Mouse (Mus musculus) gastrocnemius, postnatal 10 days (tissue): Measurements from ENCODE around the gene Cnpy2. TPM values are rescaled to one million over a fixed set of nuclear protein-coding genes. Genes with fewer than 3 reads are reported as not detected.
A peak's percentile ranks its signal among the peaks of the same experiment; 100 is the strongest.

Source experiments
- DNase-seq: peaks from one replicate; pipeline ENCODE4 v3.0.0; 2021; ENCODE audit warnings: mixed read lengths
- total RNA-seq, 2 experiments: library from RNA; stranded (reverse); gene quantifications; 2 replicates each; pipeline ENCODE4 v1.2.3; 2021

Gene Cnpy2
- total RNA-seq, 2 experiments from 2014 or later: 62.5 to 71.7 TPM

- peak; percentile 89 for DNase-seq
Observed at GRCm38 (mm10) chr10:128368402-128369217, 46.4 kb downstream of the Cnpy2 start, which contains the start of gene Coq10a. Gene Coq10a (minus strand): TSS chr10:128368997.

DNA sequence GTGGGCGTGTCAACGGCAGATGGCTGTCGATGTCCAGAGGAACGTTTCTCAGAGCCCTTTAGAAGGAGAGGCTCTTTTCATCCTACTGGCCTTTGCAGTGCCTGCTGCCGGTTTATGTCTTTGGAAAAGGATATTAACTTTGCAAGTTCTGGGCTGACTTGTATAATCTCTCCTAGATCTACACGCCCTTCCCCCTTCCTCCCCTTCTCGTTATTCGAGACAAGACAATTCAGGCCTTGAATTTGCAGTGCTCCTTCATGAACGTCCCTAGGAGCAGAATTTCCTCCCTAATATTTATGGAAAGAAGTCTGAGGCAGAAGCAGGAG, 46.9 kb downstream of the Cnpy2 start:
- no peak for DNase-seq

GRCm38 (mm10) chr10:128369599-128369998, 47.3 kb downstream of the Cnpy2 start:
- no peak for DNase-seq

DNA sequence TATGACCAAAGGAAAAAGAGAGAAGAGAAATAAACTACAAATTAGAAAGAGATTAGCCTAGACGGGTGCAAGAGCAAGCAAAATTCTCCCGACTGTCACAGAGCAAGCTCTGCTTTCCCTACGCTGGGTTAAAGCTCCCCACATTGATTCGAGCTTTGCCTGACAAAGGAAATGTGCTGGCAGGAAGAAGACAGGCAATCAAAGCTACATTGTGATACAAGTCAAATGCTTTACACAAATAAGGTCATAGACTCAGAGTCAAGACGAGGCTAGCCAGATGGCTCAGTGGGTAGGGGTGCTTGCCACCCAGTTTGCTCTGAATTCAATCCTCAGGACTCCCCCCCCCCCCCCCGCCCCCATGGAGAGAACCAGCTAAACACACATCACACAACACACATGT, 47.8 kb downstream of the Cnpy2 start:
- no peak for DNase-seq

- DNase-seq: no peak
Observed at GRCm38 (mm10) chr10:128370601-128371000, 48.3 kb downstream of the Cnpy2 start.

DNA sequence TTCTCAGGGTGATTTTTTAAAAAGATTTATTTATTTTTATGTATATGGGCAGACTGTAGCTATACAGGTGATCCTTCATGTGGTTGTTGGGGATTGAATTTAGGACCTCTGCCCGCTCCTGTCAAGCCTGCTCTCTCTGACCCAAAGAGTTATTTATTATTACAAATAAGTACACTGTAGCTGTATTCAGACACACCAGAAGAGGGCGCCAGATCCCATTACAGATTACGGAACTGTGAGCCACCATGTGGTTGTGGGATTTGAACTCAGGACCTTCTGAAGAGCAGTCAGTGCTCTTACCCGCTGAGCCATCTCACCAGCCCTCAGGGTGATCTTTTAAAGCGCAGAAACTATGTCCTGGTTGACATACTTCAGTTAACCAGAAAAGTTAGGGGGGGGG, 49.9 kb downstream of the Cnpy2 start:
- DNase-seq: no peak

DNA sequence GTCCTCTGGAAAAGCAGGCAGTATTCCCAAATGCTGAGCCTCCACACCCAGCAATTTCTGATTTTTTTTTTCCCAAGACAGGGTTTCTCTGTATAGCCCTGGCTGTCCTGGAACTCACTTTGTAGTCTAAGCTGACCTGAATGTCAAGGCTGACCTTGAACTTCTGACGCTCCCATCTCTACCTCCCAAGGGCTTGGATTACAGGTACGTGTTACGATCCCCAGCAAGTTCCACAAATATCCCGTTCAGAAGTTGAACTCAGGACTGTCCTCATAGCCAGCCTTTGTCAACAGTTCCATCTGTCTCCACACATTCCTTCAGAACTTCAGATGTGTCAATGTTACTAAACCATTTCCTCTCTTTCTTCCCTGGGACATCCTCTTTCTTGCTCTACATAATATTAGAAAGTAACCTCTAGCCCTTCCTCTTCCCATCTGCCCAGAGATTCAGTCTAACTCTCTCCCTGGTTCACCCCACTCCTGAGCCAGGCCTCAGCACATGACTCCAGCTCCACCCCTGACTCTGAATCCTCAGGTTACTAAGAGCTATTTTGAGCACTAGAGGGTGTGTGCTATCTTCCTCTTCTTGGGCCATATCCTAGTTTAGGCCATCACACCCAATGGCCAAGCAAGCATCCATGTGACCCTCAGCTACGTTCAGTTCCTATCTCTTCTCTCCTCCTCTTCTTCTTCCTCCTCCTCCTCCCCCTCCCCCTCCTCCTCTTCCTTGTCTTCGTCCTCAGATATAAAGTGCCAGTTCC, 50.9 kb downstream of the Cnpy2 start:
- no peak for DNase-seq

DNA sequence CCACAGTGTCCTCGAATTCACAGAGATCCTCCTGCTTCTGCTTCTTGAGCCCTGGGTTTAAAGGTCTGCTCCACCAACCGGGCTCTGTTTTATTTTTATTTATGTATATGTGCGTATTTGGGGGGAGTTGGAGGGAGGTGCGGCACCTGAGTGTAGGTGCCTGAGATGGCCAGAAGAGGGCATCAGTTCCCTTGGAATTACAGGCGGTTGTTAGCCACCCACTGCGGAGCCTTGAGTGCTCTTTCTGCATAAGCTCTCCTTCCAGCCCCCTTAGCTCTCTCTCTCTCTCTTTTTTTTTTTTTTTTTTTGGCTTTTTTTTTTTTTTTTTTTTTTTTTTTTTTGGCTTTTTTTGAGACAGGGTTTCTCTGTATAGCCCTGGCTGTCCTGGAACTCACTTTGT, 52.1 kb downstream of the Cnpy2 start:
- no peak for DNase-seq

DNA sequence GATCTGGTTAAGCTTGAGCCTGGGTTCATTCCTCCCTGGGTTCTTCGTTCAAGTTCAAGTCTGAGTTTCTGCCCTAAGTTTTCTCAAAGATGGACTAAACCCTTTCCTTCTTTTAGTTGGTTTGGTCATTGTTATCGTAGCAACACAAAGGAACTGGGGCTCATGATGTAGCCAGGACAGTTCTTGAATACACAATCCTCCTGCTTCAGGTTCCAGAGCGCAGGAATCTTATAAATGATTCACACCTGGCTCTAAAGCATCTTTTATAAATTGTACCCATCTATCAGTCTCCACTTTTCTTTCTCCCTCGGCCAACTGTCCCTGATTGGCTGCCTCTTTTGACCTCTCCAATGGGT, 53.8 kb downstream of the Cnpy2 start:
- no peak for DNase-seq

GRCm38 (mm10) chr10:128376455-128377211, 54.4 kb downstream of the Cnpy2 start, which contains the start of gene Ankrd52:
Gene Ankrd52 (plus strand): TSS chr10:128377115.
- peak; percentile 95 for DNase-seq

Other genes with a start within 250 kb of the Cnpy2 start
- 1,000 to 10,000 TPM; 3,585 to 4,036 TPM for gene Atp5b, start 239.2 kb upstream of the Cnpy2 start, total RNA-seq
- 10 to 100 TPM; 16.1 to 22.7 TPM for gene Baz2a, start 230.9 kb upstream of the Cnpy2 start, total RNA-seq
- gene Rbms2, start 142.2 kb upstream of the Cnpy2 start, total RNA-seq: 10 to 100 TPM; 64.2 to 65.3 TPM
- gene Gls2, start 128.0 kb upstream of the Cnpy2 start, total RNA-seq: 1 to 10 TPM; 1.1 to 1.4 TPM
- 10 to 100 TPM; 36.9 to 37.7 TPM for gene Spryd4, start 110.7 kb upstream of the Cnpy2 start, total RNA-seq
- not detected for gene Mip, start 96.6 kb upstream of the Cnpy2 start, total RNA-seq
- 1 to 10 TPM; 7.5 to 8.8 TPM for gene Timeless, start 90.4 kb upstream of the Cnpy2 start, total RNA-seq
- under 1 TPM; 0.14 to 0.20 TPM for gene Apon, start 68.4 kb upstream of the Cnpy2 start, total RNA-seq
- gene Apof, start 53.8 kb upstream of the Cnpy2 start, total RNA-seq: under 1 TPM in 1 of 2 experiments, not detected in 1; 0.20 TPM
- 1 to 10 TPM; 5.9 to 7.6 TPM for gene Stat2, start 51.9 kb upstream of the Cnpy2 start, total RNA-seq
- not detected for gene Il23a, start 23.7 kb upstream of the Cnpy2 start, total RNA-seq
- 10 to 100 TPM in 1 of 2 experiments, 1 to 10 TPM in 1; 10.0 to 13.9 TPM for gene Pan2, start 19.1 kb upstream of the Cnpy2 start, total RNA-seq
- 100 to 1,000 TPM; 483 to 549 TPM for gene Cs, start 15.3 kb downstream of the Cnpy2 start, total RNA-seq
- gene Coq10a, start 46.5 kb downstream of the Cnpy2 start, total RNA-seq: 100 to 1,000 TPM; 170 to 198 TPM
- 10 to 100 TPM; 47.3 to 50.9 TPM for gene Ankrd52, start 54.7 kb downstream of the Cnpy2 start, total RNA-seq
- gene Slc39a5, start 78.8 kb downstream of the Cnpy2 start, total RNA-seq: not detected
- 10 to 100 TPM; 50.7 to 51.3 TPM for gene Nabp2, start 89.0 kb downstream of the Cnpy2 start, total RNA-seq
- 10 to 100 TPM; 16.4 to 19.1 TPM for gene Rnf41, start 89.2 kb downstream of the Cnpy2 start, total RNA-seq
- gene Smarcc2, start 136.8 kb downstream of the Cnpy2 start, total RNA-seq: 10 to 100 TPM; 47.0 to 62.8 TPM
- gene Myl6, start 171.7 kb downstream of the Cnpy2 start, total RNA-seq: 100 to 1,000 TPM; 305 to 356 TPM
- gene Myl6b, start 176.2 kb downstream of the Cnpy2 start, total RNA-seq: 100 to 1,000 TPM in 1 of 2 experiments, 10 to 100 TPM in 1; 68.8 to 101 TPM
- gene Esyt1, start 203.4 kb downstream of the Cnpy2 start, total RNA-seq: 10 to 100 TPM; 22.5 to 30.4 TPM
- 1 to 10 TPM; 5.2 to 6.3 TPM for gene Zc3h10, start 225.3 kb downstream of the Cnpy2 start, total RNA-seq
- gene Rpl41, start 226.8 kb downstream of the Cnpy2 start, total RNA-seq: 1,000 to 10,000 TPM; 1,962 to 2,082 TPM
- 10 to 100 TPM; 65.8 to 72.9 TPM for gene Pa2g4, start 243.5 kb downstream of the Cnpy2 start, total RNA-seq